Mouse (Mus musculus) forebrain, embryonic 14.5 days (tissue): ENCODE results near the gene Tceal8. TPM values are rescaled to one million over a fixed set of nuclear protein-coding genes. Genes with fewer than 3 reads are reported as not detected.
"Not testable (repeated sequence)": the region's sequence is repeated elsewhere in the genome, so short reads cannot be mapped to it uniquely, and the experiment has no call there.

ENCODE experiments used
- ATAC-seq: fragments of 200-750 bp; cut with Nextera tagmentation; 2 replicates; pipeline ENCODE4 v1.8.0; 2017; ENCODE audit warnings: mild to moderate bottlenecking, moderate library complexity
- DNase-seq: peaks from one replicate; pipeline ENCODE4 v3.0.0-alpha.2; 2015; ENCODE audit warnings: low spot score
- H3K27ac ChIP-seq: fragments of 300-500 bp; sonication (generic); 2 replicates; pipeline ENCODE4 v1.5.1; 2014; ENCODE audit warnings: low read depth, mild to moderate bottlenecking, control low read depth, low read length, moderate library complexity
- H3K27me3 ChIP-seq: fragments of 300-500 bp; sonication (generic); replicated peaks from 2 replicates; pipeline ENCODE4 v1.6.1; 2014; ENCODE audit warnings: low read length, control low read depth, mixed read lengths; ENCODE audit not compliant: control insufficient read depth, insufficient read depth
- H3K36me3 ChIP-seq: fragments of 300-500 bp; sonication (generic); 2 replicates; pipeline ENCODE4 v1.6.1; 2014; ENCODE audit warnings: low read length, control low read depth; ENCODE audit not compliant: control insufficient read depth, insufficient read depth
- H3K4me1 ChIP-seq: fragments of 300-500 bp; sonication (generic); 2 replicates; pipeline ENCODE4 v1.6.1; 2014; ENCODE audit warnings: antibody characterized with exemption, low read length, control low read depth; ENCODE audit not compliant: control insufficient read depth, insufficient read depth
- H3K4me2 ChIP-seq: fragments of 300-500 bp; sonication (generic); 2 replicates; pipeline ENCODE4 v1.6.1; 2014; ENCODE audit warnings: mild to moderate bottlenecking, control low read depth, low read length
- H3K4me3 ChIP-seq: fragments of 300-500 bp; sonication (generic); 2 replicates; pipeline ENCODE4 v1.5.1; 2014; ENCODE audit warnings: low read depth, low read length, control low read depth
- H3K9ac ChIP-seq: fragments of 300-500 bp; sonication (generic); 2 replicates; pipeline ENCODE4 v1.6.1; 2014; ENCODE audit warnings: mild to moderate bottlenecking, low read length, control low read depth, moderate library complexity
- H3K9me3 ChIP-seq: fragments of 300-500 bp; sonication (generic); replicated peaks from 2 replicates; pipeline ENCODE4 v1.6.1; 2016; ENCODE audit warnings: low read length, control low read depth, mixed read lengths; ENCODE audit not compliant: control insufficient read depth
- WGBS: fragments of 180-500 bp; shearing (Covaris S2); extraction: QIAGEN DNeasy Blood & Tissue Kit; methylation state at CpG from one replicate; pipeline ENCODE4 v1.1.7; 2014; 5-methylcytosine and 5-hydroxymethylcytosine counted together
- microRNA-seq: library from miRNA; unstranded; fragments of <30 nt; microRNA quantifications from one replicate; pipeline ENCODE4, GENCODE M21; 2016
- polyA plus RNA-seq: library from polyadenylated mRNA; unstranded; fragments of >200 nt; fragmentation: Nextera tagmentation; extraction: Ambion mirVana; gene quantifications from 2 replicates; pipeline ENCODE4 v1.2.1, GENCODE M21; 2014

Gene Tceal8
- polyA plus RNA-seq, 1 experiment from 2014 or later: 136 TPM

- Histone ChIP-seq H3K4me1 (no peaks in the 10 kb centered on the region), H3K36me3 (no peaks in the 10 kb centered on the region), H3K27me3 (no peaks in the 10 kb centered on the region), H3K27ac (no peak overlapping the region), H3K4me2 (no peak overlapping the region), H3K9me3 (no peaks in the 10 kb centered on the region), H3K9ac (no peak overlapping the region), H3K4me3 (no peak overlapping the region)
- ATAC-seq: no peak
- no peak for DNase-seq
- 75% methylated on average over 5 of the region's 5 CpGs for WGBS
These were observed 30.8 kb downstream of the Tceal8 start for GRCm38 (mm10) chrX:136141385-136141784.

- not testable (repeated sequence) for H3K27ac ChIP-seq, H3K36me3 ChIP-seq, H3K27me3 ChIP-seq, DNase-seq, H3K4me1 ChIP-seq, H3K9me3 ChIP-seq
- ATAC-seq: peak; percentile 10; the same call in 1 of the 2 replicates
- Histone ChIP-seq H3K4me2 (peak overlapping the region; percentile 48), H3K9ac (peak overlapping the region; percentile 51), H3K4me3 (peak overlapping the region; percentile 31)
- 38% methylated on average over 5 of the region's 5 CpGs for WGBS
These were observed 32.5 kb downstream of the Tceal8 start for GRCm38 (mm10) chrX:136139640-136140004.

- H3K4me1 ChIP-seq, H3K36me3 ChIP-seq, H3K27ac ChIP-seq, H3K9me3 ChIP-seq, DNase-seq, H3K27me3 ChIP-seq: not testable (repeated sequence)
- ATAC-seq: peak; percentile 96
- 29% methylated on average over 22 of the region's 64 CpGs for WGBS
- Histone ChIP-seq H3K4me3 (peak within 1 kb of the TSS; percentile 31), H3K4me2 (peak within 1 kb of the TSS; percentile 48), H3K9ac (peak within 1 kb of the TSS; percentile 51)
These were observed 33.1 kb downstream of the Tceal8 start, which contains the start of gene Bex4 for GRCm38 (mm10) chrX:136138827-136139639. Gene Bex4 (plus strand): TSS chrX:136138996.

GRCm38 (mm10) chrX:136135559-136135958, 36.6 kb downstream of the Tceal8 start:
- no peaks in the 10 kb centered on the region for H3K27me3 ChIP-seq
- no peaks in the 10 kb centered on the region for H3K9me3 ChIP-seq
- 91% methylated on average over 4 of the region's 4 CpGs for WGBS
- H3K4me1 ChIP-seq: no peaks in the 10 kb centered on the region
- DNase-seq (no peak), ATAC-seq (no peak)
- no peak overlapping the region for H3K27ac ChIP-seq
- no peak overlapping the region for H3K4me3 ChIP-seq
- H3K9ac ChIP-seq: no peak overlapping the region
- H3K36me3 ChIP-seq: no peaks in the 10 kb centered on the region
- no peak overlapping the region for H3K4me2 ChIP-seq

GRCm38 (mm10) chrX:136127744-136128064, 44.4 kb downstream of the Tceal8 start:
- 26% methylated on average over 5 of the region's 5 CpGs for WGBS

GRCm38 (mm10) chrX:136127038-136127743, 45.0 kb downstream of the Tceal8 start:
- H3K4me1 ChIP-seq: no peaks in the 10 kb centered on the region

More at GRCm38 (mm10) chrX:136127744-136128064, 44.4 kb downstream of the Tceal8 start:
- H3K9me3 ChIP-seq: no peaks in the 10 kb centered on the region
- H3K4me1 ChIP-seq: no peaks in the 10 kb centered on the region
- no peak overlapping the region for H3K4me2 ChIP-seq
- H3K27me3 ChIP-seq: no peaks in the 10 kb centered on the region
- no peaks in the 10 kb centered on the region for H3K36me3 ChIP-seq
- no peak overlapping the region for H3K27ac ChIP-seq
- H3K4me3 ChIP-seq: no peak overlapping the region
- DNase-seq (peak; percentile 59), ATAC-seq (no peak)
- H3K9ac ChIP-seq: no peak overlapping the region

More at GRCm38 (mm10) chrX:136127038-136127743, 45.0 kb downstream of the Tceal8 start:
- Histone ChIP-seq H3K27me3 (no peaks in the 10 kb centered on the region), H3K4me3 (no peak overlapping the region), H3K27ac (no peak overlapping the region), H3K9ac (no peak overlapping the region), H3K9me3 (no peaks in the 10 kb centered on the region), H3K36me3 (no peaks in the 10 kb centered on the region), H3K4me2 (no peak overlapping the region)
- DNase-seq (no peak), ATAC-seq (no peak)
- 68% methylated on average over 8 of the region's 8 CpGs for WGBS

Small RNA genes within 50 kb of the gene (microRNA-seq; reads per million reads assigned to microRNA genes)
- gene Mir6383: not detected

Other genes starting within 250 kb of the Tceal8 start
- 206 and 225 TPM in 2 replicates for gene Arxes2, start 178.5 kb downstream of the Tceal8 start, polyA plus RNA-seq
- 61.0 and 85.3 TPM in 2 replicates for gene Arxes1, start 139.0 kb downstream of the Tceal8 start, polyA plus RNA-seq
- gene Bex2, start 104.1 kb downstream of the Tceal8 start, polyA plus RNA-seq: 515 and 569 TPM in 2 replicates
- 0.05 TPM in 1 of 2 replicates, not detected in the other for gene Nxf3, start 87.1 kb downstream of the Tceal8 start, polyA plus RNA-seq
- gene Bex4, start 33.3 kb downstream of the Tceal8 start, polyA plus RNA-seq: 123 and 138 TPM in 2 replicates
- gene Tceal5, start 31.5 kb upstream of the Tceal8 start, polyA plus RNA-seq: 7.2 and 8.1 TPM in 2 replicates
- 1.9 and 2.2 TPM in 2 replicates for gene Tceal7, start 42.4 kb upstream of the Tceal8 start, polyA plus RNA-seq
- 172 and 180 TPM in 2 replicates for gene Bex1, start 43.2 kb upstream of the Tceal8 start, polyA plus RNA-seq
- gene Tceal9, start 72.7 kb upstream of the Tceal8 start, polyA plus RNA-seq: 368 and 379 TPM in 2 replicates
- gene Bex3, start 97.9 kb upstream of the Tceal8 start, polyA plus RNA-seq: 693 and 746 TPM in 2 replicates